Mouse (Mus musculus): Measurements from ENCODE around the gene Dapk1.

DNA sequence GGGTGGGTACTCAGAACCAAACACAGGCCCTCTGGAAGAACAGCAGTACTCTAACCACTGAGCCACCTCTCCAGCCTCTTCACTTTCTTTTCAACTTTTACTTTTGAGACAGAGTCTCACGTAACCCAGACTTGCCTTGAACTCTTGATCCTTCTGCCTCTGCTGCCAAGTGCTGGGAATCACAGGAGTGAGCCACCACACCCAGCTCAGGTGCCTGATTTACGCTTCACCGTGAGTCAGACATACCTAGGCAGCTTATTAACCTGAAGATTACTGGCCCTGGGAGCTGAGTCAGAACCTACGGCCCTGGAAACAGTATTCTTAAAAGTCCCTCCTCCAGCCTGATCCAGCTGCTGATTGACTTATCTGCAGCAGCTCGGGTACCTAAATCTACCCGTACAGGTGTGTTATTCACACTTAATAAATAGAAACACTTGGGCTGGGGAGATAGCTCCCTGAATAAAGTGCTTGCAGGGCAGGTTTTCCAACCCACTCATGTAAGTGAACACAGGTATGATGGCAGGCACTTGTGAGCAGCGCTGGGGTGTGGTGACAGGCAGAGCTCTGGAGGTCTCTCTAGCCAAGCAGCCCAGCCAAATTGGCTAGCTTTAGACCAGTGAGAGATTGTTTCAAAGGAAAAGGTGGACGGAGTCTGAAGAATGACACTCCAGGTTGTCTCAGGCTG lies 60.9 kb downstream of the Dapk1 start:
- TF ChIP-seq GATA1 (IDR thresholded peaks at IDR 0.05; ENCODE audit: low read length) (no peak), TAL1 (IDR thresholded peaks at IDR 0.05; ENCODE audit: low read length) (no peak)

Data from erythroblast, embryonic 14.5 days (primary cell).